ENCODE assay signal across 7 mouse cellular contexts in genomic region chr14:53737962-53738361, GRCm38 (mm10).
DNase-seq lines count a peak whose midpoint lies in the region; ATAC-seq and TF ChIP-seq lines count a peak whose summit lies in the region.
"Not testable (repeated sequence)": the region's sequence is repeated elsewhere in the genome, so short reads cannot be mapped to it uniquely, and the experiment has no call there.

No protein-coding gene starts in this region.

- H3K4me3 ChIP-seq in heart, postnatal 0 days (ENCODE audit: low read depth, low read length); kidney, adult 2 months (ENCODE audit: insufficient read depth, low read depth, low read length); lung, postnatal 0 days (ENCODE audit: low read depth, low read length): not testable (repeated sequence)

- H3K9ac ChIP-seq in heart, postnatal 0 days (replicated peaks; ENCODE audit: low read depth, low read length); lung, postnatal 0 days (replicated peaks; ENCODE audit: low read depth): not testable (repeated sequence)

- not testable (repeated sequence) for H3K4me1 ChIP-seq in heart, postnatal 0 days (ENCODE audit: control insufficient read depth, insufficient read depth); kidney, adult 2 months (ENCODE audit: control insufficient read depth, insufficient read depth, low read length); lung, postnatal 0 days (ENCODE audit: insufficient read depth, low read depth, low read length)

- H3K27me3 ChIP-seq in heart, postnatal 0 days (ENCODE audit: control insufficient read depth, insufficient read depth, low read length); kidney, adult 2 months (replicated peaks; ENCODE audit: control insufficient read depth, insufficient read depth, low read length); lung, postnatal 0 days (replicated peaks; ENCODE audit: insufficient read depth, low read length): not testable (repeated sequence)

- not testable (repeated sequence) for TF ChIP-seq POLR2A in kidney, adult 2 months (IDR thresholded peaks at IDR 0.05; ENCODE audit: low read depth, low read length)

- TF ChIP-seq CTCF in heart, postnatal 0 days (IDR thresholded peaks at IDR 0.05; ENCODE audit: low read depth) = peak; percentile 61
- peak; percentile 34 for TF ChIP-seq CTCF in kidney, adult 2 months (conservative IDR thresholded peaks at IDR 0.05; ENCODE audit: insufficient read depth, insufficient read length, low read depth, low read length)
- TF ChIP-seq CTCF in lung, postnatal 0 days (IDR thresholded peaks at IDR 0.05) = peak; percentile 68

- WGBS in heart, postnatal 0 days = 23% methylated on average over 4 of the region's 4 CpGs
- 27% methylated on average over 4 of the region's 4 CpGs for WGBS in kidney, adult 2 months
- 29% methylated on average over 4 of the region's 4 CpGs for WGBS in lung, postnatal 0 days

- not testable (repeated sequence) for TF ChIP-seq EP300 in heart, postnatal 0 days (IDR thresholded peaks at IDR 0.05; ENCODE audit: low read depth); lung, postnatal 0 days (IDR thresholded peaks at IDR 0.05)

- peak; percentile 76; the same call in 1 of the 2 replicates for ATAC-seq in erythroblast, adult 5-6 weeks (replicated peaks; ENCODE audit: low FRiP score, poor library complexity, severe bottlenecking)
- peak; percentile 62; the same call in 1 of the 2 replicates for ATAC-seq in heart, postnatal 0 days (ENCODE audit: insufficient read depth, low read depth)
- not testable (repeated sequence) for ATAC-seq in lung, postnatal 0 days

- H3K9me3 ChIP-seq in heart, postnatal 0 days (replicated peaks; ENCODE audit: control insufficient read depth, low read length); lung, postnatal 0 days (ENCODE audit: low read length): not testable (repeated sequence)

- not testable (repeated sequence) for H3K36me3 ChIP-seq in heart, postnatal 0 days (replicated peaks; ENCODE audit: control insufficient read depth, insufficient read depth, low read length); kidney, adult 2 months (ENCODE audit: control insufficient read depth, insufficient read depth, low read length); lung, postnatal 0 days (ENCODE audit: insufficient read depth, low read length)

- H3K4me2 ChIP-seq in heart, postnatal 0 days (ENCODE audit: low read depth, low read length); lung, postnatal 0 days (replicated peaks; ENCODE audit: low read depth, low read length): not testable (repeated sequence)

- DNase-seq in adrenal gland, postnatal 10 days = peak; percentile 5
- not testable (repeated sequence) for DNase-seq in heart, postnatal 0 days (ENCODE audit: low spot score); kidney, adult 2 months
- peak; percentile 15 for DNase-seq in liver
- peak; percentile 4 for DNase-seq in lung, postnatal 0 days (ENCODE audit: low spot score)
- DNase-seq in naive thymus-derived CD4-positive, alpha-beta T cell, adult 2 months (ENCODE audit: low read depth) = peak; percentile 33

- H3K27ac ChIP-seq in heart, postnatal 0 days (ENCODE audit: low read depth); kidney, adult 2 months (ENCODE audit: insufficient read depth, low read depth, low read length); lung, postnatal 0 days (ENCODE audit: low read length): not testable (repeated sequence)
